Mouse (Mus musculus) cerebellum, adult 2 months (tissue): ENCODE data around the gene Smyd2.

Experiments used
- CTCF ChIP-seq: fragments of 200-500 bp; IDR thresholded peaks from 2 replicates; pipeline ENCODE4 v1.5.1; 2011; ENCODE audit warnings: low read depth, mild to moderate bottlenecking, control low read depth, low read length, moderate library complexity, borderline replicate concordance; ENCODE audit not compliant: insufficient read depth
- POLR2A ChIP-seq: fragments of 200-500 bp; IDR thresholded peaks from 2 replicates; pipeline ENCODE4 v1.6.1; 2011; ENCODE audit warnings: low read length, control low read depth, borderline replicate concordance; ENCODE audit not compliant: insufficient read depth

DNA sequence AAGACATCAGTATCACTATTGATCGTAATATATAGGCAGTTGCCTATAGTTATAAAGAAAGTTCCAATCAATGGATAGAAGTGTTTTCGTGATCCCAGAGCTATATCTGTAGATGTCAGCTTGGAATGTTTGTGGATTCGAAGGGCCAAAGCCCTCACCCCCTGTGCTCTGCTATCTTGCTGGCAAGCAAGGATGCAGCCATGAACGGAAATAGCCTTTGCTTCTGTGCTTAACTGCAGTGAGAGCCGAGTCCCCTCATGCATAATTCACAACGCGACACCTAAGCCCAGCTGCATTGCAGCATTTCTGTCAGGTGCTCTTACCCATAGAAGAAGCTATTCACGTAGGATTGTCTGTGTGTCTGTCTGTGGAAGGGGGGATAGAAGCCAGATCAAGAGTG is 4.1 kb upstream of the Smyd2 start:
- TF ChIP-seq POLR2A (no peak), CTCF (no peak)
